Mouse (Mus musculus): ENCODE results near the gene Slit1.
A peak's percentile ranks its signal among the peaks of the same experiment; 100 is the strongest.

Slit1 gene

DNA sequence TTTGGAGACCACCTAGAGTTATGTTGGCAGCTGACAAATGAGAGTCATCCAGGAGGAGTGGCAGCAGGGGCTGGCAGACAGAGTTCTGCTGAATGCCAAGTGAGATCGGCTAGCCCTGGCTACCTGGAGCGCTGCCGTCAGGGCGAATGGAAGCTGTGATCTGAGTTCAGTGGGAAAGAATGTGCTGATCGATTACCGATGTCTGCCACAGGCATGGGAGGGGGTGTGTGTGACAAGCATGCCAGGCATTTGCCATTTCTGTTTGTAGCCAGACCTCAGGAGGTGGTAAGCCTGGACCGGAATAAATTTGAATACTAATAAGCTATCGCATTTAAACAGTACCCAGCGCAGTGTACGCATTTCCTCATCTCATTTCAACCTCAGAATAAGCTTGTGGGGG lies 91.5 kb downstream of the Slit1 start:
- no peak for DNase-seq

DNA sequence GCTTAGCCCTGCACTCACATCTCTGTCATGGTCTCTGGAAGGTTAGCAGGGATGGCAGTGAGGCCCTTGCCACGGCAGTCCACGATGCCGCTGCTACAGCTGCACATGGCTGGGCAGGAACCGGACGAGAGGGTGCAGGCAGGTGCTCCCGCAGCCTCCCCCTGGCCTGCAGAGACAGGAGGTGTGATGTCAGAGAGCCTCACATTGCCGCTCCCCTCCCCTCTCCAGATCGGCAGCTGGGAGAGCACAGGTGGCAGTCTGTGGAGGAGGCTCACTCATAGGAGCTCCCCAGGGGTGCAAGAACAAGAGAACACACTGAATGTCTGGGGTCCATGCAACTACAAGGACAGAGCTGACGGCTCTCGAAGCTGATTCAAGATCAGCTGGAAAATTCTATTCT lies 94.1 kb downstream of the Slit1 start:
- peak; percentile 58 to 66 for DNase-seq

DNA sequence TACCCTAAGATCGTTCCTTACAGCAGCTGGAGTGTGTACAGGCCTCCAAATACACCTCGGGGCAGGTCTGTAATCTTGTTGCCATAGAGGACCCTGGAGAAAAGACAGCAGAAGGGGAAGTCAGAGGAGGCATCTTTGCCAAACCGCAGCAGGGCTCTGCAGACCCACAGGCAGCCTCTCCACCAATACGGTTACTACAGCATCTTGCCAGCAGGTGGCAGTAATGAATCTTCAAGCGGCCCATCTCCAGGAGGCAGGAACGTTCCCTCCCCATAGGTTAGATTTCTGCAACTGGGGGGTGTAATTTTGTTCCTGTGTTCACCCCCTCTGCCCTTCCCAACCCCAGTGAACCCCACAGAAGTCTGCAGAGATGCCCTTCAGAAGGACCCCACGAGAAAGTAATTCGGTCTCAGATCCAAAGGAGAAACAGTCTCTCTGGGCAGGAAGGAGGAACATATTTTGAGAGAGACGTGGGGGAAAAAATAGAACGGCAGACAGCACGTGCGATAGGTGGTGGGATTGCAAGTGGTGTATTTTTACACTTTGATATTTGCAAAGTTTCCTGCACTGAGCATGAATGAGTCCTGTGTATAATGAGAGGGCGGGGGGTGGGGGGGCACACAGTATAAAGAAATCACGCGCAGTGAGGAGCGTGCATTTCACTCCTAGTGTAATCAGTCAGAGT lies 96.4 kb downstream of the Slit1 start:
- peak; percentile 51 to 59 for DNase-seq

DNA sequence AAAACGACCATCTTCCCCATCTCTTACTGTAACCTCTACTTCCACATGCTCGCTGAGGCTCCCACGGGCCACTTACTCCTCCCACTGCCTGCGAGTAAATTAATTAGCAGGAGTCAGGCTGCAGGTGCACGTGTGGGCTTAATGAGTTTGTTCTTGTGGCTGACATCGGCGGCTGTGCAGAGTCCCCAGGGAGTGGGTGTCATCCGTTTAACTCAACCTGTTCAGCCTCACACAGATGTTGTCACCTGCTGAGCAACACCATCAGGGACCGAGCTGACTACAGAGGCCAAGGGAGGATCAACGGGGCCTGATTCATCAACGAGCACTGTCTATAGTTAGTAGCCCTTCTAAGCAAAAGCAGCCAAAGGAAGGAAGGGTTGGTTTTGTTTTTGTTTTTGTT lies 100.5 kb downstream of the Slit1 start:
- DNase-seq, result no peak

DNA sequence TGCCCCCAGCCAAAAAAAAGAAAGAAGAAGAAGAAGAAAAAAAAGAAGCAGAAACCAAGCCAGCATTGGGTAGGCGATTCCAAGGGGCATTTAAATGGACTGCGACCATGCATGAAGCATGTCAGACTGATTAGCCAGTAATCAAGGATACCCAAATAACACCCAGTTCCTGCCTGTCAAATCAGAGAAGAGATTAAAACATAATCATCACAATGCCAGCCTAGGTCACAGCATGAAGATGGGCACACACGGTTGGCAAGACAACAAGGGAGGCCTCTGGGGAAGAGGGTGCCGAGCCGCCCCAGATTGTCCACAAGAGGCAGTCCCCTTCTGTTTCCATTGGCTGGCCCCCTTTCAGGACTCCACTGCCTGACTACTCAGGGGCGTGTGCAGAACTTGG lies 108.5 kb downstream of the Slit1 start:
- no peak for DNase-seq

DNA sequence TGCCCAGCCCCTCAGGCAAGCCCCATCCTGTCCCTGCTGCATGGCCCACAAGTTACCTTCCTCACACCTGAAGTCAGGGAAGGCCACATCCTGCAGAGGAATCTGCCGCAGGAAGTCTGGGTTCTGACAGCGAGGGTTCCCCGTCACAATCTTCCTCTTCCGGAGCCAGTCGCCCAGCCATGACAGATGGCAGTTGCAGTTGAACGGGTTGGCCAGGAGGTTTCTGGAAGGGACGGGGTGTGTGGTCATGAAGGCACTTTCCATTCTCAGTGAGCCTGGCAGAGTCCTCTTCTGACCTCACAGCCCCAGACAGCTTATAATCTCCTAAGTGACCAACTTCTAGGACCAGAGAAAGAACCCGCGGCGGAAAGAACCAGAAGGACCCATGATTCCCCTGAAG lies 109.4 kb downstream of the Slit1 start:
- no peak for DNase-seq

DNA sequence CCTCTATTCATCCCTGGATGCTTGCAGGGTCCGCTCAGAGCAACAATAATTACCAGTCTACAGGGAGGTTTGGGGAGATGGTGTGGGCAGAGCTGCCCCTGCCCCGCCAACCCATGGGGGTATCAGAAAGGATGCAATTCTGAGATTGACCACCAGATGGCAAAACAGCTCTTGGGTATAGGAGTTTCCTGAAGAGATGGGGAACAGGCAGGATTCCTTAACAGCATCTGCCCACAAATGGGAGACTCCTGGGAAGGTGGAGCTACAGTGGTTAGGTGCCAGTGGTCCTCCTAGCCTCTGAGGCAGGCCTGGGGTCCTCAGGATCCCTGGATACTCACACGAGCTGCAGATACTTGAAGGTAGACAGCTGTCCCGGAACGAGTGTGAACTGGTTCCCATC lies 113.9 kb downstream of the Slit1 start:
- no peak for DNase-seq

DNA sequence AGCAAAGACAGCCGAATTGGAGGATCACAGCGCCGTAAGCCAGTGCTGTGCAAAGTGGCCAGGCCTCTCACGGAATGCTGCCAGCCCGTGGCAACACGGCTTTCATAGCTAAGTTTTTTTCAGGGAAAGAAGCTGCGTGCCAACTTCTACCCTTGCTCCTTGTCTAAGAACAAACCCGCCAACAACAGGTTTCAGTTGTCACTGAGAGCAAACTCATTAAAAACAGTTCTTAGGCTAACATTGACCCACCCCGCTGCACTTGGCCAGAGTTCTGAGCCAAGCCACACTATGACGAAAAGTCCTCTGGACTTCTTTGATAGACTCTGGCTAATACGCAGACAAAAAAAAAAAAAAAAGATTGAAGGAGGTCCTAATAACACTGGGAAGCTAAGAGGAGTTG lies 114.5 kb downstream of the Slit1 start:
- no peak for DNase-seq

DNA sequence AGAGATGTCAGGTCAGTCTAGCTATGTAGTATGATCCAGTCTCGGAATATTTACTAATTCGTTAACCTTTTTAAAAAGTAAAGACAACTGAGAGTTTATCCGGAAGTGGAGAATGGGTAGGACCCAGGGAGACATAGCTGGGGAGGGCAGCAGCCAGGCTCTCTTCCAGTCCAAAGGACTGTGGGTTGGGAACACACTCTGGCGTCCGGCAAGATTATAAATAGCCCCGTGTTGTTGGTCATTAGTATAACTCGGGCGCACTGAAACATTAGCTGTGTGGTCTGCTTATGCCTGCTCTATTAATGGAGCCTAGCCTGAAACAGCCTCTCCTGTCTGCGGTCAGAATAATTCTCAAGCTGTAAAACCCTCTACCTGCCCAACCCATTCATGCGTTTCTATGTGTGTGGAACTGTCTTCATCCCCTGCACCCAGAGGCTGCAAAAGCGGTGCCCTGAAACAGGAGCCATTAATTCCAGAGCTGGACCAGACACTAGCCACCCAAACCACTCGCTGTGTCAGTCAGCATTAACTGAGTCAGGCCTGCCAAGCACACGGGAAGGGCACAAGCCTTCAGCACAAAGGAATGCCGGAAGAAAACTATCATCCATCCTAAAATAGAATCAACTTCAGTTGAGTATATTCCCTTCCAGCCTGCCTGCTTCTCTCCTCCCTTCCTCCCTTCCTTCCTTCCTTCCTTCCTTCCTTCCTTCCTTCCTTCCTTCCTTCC lies 122.9 kb downstream of the Slit1 start:
- DNase-seq, result no peak

DNA sequence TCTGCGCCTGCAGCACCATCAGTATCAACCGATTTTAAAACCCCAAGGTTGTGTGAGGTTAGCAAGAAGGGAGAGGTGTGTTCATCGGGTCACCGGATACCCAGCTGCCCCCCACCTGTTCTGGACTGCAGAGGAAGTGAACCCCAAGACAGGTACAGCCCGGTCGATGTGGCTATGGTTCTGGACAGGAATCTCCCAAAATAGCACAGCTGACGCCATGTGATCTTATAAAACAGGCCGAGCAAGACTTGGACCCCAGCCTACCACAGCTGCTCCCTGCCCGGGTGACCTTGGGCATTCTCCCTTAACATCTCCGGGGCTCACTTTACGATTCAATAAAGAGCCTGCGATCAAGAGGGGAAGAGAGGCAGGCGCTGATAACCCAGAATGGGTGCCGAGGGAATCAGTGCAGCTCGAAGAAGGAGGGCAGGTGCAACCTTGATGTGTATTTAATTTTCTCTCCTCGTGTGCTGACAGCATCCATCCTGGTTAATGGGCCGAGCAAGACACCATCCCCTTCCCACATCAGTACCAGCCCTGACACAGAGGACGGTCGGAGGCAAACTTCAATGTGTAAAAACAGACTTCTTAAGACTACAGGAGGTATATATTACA lies 124.6 kb downstream of the Slit1 start:
- no peak for DNase-seq

DNA sequence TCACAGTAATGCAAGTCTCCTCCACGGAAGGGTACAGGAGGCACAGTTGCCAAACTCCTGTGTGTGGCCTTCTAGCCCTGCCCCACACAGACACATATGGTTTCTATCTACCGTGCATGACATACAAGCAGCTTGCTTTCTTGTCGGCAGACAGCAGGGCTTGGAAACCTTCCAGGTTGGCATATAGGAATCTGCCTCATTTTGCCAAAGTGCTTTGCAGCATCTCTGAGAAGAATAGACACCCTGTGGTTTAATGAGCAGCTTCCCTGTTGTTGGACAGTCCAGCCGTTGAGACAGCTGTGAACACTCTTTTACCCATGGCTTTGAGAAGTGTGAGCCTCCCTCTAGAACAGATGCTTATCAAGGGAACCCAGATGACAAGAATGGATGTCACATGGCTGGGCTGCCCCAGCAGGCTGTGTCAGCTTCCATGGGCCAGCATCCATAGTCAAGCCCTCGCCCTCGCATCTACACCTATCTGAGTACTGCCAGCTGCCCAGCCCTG lies 125.3 kb downstream of the Slit1 start:
- no peak for DNase-seq

DNA sequence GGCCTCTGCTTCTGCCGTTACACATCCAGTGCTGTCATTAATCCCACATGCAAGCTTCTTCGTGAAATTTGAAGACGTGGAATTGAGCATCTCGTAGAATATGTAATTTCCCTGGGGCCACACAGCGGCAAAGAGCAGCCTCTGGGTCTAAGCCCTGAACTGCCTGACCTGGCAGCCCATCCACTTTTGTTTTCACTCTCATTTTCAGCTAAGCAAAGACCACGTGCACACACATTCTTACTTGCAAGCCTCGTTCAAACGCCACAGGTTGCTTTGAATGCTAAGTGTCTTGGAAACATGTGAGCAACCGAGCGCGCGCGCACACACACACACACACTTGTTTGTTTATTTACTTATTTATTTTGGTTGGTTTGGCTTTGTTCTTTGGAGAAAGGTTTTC lies 126.4 kb downstream of the Slit1 start:
- DNase-seq, result no peak

DNA sequence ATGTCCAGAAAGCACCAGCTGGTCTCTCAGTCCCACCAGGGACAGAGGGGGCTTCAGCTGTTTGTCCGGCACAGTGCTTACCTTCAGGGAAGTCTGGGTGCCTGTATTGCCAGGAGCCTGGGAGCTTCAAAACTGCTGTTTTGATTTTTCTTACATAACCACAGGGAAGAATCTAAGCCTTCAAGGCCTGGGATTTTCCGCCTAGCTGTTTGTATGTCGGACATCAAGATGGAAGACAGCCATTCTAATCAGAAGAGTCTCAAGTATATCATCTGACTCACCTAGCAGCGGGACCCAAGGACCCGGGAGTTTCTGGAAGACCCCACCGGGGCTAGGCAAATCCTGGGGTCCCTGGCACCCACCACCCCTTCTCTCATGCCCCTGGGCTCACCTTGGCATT lies 127.2 kb downstream of the Slit1 start:
- no peak for DNase-seq

DNA sequence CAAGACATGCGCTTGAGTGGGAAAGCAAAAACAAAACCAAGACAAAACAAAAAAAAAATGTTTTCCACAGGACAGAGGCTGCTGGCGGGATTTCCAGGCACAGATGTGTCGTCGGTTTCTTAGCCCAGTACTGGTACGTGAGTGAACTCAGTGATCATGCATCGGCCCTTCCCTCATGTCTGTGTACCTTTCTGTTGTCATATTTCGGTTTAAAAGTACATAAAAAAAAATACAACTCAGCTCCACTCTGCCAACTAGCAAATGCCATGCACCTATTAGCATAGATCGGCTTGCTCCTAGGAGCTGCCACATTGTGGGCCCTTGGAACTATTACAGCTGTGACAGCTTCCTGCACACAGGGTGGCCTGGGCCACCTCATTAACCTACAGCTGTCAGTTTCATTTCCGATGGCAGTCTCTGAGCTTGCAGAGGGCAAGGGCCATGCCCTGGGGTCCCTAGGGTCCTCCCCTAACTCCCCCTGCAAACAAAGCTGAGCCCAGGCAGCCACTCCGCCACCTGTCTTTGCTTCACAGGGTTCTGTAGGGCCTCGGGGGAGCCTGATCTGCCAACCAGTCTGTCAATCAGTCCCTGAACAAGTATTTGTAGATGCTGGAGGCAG lies 127.8 kb downstream of the Slit1 start:
- DNase-seq, result no peak

DNA sequence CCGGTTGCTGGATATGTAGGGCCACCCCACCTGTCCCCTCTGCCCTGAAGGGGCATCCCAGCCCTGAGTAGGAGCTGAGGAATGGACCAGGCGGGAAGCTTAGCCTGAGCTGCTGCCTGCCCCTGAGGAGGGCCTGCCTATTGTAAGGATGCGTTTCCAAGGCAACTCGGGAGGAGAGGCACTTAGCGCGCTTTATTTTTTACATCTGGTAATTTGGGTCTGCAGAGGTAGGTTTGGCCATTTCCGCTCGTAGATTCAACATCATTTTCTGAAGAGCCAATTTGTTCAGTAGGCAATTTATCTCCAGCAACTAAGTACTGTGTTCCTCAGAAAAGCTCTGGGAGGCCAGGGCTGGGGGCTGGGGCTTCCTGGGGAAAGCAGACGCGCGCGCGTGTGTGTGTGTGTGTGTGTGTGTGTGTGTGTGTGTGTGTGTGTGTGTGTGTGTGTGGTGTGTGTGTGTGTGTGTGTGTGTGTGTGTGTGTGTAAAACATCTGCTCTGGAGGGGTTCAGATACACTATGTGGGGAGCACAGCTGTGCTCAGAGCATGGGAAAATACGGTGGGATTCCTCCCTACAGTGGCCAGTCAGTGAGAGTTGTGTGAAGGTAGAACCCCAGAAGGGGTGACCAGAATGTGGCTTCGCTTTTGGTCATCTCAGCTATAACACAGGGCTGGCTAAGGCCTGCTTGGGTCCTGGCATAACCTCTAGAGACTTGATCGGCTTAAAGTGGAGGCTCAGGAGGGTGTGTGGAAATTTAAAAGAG lies 130.0 kb downstream of the Slit1 start:
- DNase-seq, result no peak

DNA sequence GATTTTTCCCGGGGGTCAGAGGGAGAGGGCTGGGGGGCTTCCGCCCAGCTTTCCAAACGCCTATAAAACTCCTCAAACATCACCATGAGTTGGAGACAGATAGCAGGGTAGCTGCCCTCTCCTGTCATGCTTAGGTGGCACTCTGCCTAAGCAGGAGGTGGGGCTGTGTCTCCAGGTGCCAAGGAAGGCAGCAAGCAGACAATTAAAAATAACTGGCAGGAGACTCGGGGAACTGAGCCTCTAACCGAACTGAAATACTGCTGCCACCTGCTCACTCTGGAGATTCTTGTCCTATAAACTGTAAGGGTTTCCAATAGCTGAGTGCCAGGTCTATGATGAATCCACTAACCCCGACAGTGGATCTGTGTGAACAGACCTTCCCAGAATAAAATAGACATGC lies 131.8 kb downstream of the Slit1 start:
- DNase-seq, result no peak

DNA sequence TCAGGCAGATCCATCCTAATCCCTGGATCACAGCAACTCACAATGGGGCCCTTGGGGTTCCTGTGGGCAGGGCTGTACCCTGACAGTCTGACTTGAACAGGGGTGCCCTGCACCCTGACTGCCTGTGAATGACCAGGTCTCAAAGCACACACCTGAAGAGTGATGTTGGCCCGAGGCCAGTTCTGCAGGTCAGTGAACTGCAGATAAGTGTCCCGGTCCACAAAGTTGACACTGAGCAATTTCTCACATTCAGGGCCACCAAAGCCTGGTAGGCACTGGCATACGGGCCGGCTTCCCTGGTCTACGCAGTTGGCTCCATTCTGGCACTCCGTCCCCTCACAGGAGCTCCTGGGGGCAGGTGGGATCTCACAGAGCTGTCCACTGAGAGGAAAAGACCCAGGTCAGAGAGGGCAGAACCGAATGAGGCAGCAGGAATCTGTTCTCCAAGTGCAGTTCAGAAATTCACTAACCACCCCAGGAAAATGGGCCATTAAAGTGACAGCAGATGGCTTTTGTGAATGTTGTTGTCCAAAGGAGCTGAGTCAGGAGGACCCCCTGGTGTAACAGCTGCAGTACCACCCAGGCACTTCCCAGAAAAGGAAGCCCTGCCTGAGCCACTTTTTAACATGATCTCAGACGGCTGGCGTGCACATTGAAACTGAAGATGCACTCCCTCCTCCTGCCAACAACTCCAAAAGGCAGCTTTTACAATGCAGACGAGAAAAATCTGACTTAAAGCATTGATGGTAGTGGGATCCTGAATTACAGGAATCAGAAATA lies 137.1 kb downstream of the Slit1 start:
- no peak for DNase-seq

DNA sequence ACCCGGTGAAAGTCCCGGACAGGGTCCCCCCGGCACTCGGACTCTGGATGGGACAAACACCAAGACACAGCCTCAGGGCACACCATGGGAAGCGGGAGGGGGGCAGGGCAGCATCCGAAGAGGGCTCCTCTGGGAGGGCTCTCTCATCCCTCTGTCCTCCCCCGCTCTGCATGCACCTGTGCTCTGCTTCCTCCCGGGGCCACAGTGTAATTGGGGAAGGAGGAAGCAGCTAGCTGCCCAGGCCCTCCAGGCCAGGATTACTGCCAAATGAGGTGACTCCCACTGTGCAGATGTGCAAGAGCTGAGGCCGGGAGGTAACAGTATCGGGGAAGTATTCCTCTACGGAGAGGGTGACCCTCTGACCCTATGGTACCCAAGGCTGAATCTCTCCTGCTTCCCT lies 142.8 kb downstream of the Slit1 start:
- no peak for DNase-seq

DNA sequence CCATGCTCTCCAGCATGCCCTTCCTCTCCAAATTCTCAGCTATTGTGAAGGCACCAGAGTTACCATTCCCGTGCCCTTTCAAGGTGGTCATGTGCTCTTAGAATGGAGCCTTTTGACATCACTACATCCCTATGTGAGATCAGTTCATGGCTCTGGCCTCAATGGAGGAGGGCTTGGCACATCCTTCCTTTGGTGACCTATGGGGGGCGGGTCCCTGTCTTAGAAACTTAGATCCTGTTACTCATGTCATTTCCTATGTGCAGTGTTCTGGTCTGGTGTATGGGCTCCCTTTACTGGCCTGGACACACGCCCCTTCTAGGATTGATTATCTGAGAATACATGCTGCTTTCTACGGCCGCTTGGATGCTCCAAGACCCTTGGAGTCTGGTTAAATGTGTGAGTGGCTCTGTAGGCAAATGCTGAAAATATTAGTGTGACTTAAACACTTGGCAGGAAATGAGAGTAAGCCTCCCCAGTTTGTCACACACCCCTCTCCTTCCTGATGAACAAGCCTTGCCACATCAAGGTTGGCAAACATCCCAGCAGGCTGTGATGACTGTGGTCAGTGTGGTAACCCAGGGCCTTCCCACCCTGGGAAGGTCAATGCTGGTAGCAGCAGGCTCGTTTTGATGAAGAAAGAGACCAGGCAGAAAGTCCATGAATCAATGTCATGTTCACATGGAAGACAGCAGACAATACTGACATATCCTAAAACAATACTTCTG lies 146.1 kb downstream of the Slit1 start:
- no peak for DNase-seq

DNA sequence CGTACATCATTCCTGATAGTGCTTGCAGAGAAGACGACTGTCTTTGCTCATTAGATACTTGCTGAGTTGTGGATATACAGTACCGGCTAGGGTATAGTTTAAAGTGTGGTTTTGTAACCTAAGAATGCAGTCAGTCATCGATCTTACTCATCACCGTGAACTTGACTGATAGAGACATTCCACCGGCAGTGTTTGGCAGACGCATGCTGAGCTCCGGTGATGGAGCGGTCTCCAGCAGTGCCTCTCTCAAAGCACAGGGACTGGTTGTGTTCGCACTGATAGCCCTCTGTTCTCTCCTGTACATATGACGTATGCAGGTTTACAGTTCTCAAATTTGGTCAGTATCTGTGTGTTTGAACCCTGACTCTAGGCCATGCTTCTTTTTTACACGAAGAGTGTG lies 151.7 kb downstream of the Slit1 start:
- no peak for DNase-seq

DNA sequence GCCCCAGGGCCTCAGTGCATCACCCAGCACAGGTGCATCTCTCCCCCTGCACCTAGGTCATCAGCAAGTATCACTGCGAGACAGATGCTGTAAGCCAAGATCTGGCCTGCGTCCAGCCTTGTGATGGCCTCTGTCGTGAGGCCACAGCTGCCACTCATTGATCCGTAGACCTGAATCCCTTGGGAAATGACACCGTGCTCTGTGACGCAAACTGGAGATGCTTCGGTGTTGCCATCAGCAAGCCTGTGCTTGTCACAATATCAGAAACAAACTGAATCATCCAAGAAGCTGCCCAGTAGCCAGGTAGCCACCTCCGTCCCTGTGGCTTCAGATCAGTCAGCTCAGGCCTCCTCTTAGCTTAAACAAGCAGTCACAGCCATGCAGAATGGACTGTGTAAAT lies 153.8 kb downstream of the Slit1 start:
- DNase-seq, result no peak

Data from thymus, adult 18-20 months (tissue).